Mouse (Mus musculus) small intestine, adult 2 months (tissue): ENCODE results near the gene Tdo2.

Experiments used
- CTCF ChIP-seq: fragments of 200-500 bp; IDR thresholded peaks from 2 replicates; pipeline ENCODE4 v1.5.1; 2012; ENCODE audit warnings: low read depth, mild to moderate bottlenecking, control low read depth, inconsistent platforms, low read length, moderate library complexity, mixed read lengths; ENCODE audit not compliant: insufficient replicate concordance, insufficient read length; ENCODE audit errors: extremely low read depth
- POLR2A ChIP-seq: fragments of 200-500 bp; IDR thresholded peaks from 2 replicates; pipeline ENCODE4 v1.6.1; 2012; ENCODE audit warnings: low read depth, mild to moderate bottlenecking, control low read depth, inconsistent platforms, low read length, moderate library complexity

DNA sequence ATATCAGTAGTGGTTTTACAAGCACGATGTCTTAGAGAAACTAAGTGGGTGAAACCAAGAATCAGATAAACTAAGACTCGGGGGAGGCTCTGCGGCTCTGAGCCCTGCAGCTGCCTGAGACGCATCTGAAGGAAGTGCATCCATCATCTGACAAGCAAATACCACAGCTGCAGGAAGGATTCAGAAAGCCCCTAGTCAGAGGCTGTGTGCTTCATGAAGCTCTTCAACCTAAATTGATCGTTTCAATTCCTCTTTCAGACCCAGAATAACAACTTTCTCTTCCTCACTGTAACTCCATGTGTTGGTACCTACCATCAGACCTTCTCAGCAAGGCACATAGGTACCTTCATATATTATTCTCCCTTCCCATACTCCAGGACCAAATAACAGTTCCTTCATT, 50.1 kb downstream of the Tdo2 start:
- no peak for TF ChIP-seq CTCF
- TF ChIP-seq POLR2A = no peak
